Mouse (Mus musculus) gastrocnemius, adult 2 months (tissue): ENCODE measurements around the gene Adamts13. TPM values are rescaled to one million over a fixed set of nuclear protein-coding genes. Genes with fewer than 3 reads are reported as not detected.

Experiments used
- DNase-seq: peaks from one replicate; pipeline ENCODE4 v3.0.0; 2022
- H3K27ac ChIP-seq: fragments of 200-600 bp; 2 replicates; pipeline ENCODE4 v1.8.1; 2022; ENCODE audit warnings: mild to moderate bottlenecking
- H3K4me3 ChIP-seq: fragments of 200-600 bp; 2 replicates; pipeline ENCODE4 v1.8.1; 2022; ENCODE audit warnings: mild to moderate bottlenecking, moderate library complexity
- CTCF ChIP-seq: fragments of 200-600 bp; IDR thresholded peaks from 2 replicates; pipeline ENCODE4 v1.8.1; 2022; ENCODE audit warnings: antibody characterized with exemption, mild to moderate bottlenecking, moderate library complexity
- intact Hi-C: fragments of 180-260 bp; cut with DNase I; formaldehyde crosslinking; loops from one replicate; pipeline ENCODE4 v1.15.1; 2025
- total RNA-seq, 2 experiments: library from RNA; stranded (reverse); gene quantifications; 2 replicates each; pipeline ENCODE4 v1.2.3; 2021

Adamts13 gene
- total RNA-seq, 2 experiments from 2014 or later: not detected

- DNase-seq: no peak
- TF ChIP-seq CTCF: no peak
- intact Hi-C loops: no loop called here
- Histone ChIP-seq H3K27ac (no peak overlapping the region), H3K4me3 (no peak overlapping the region)
Measured at GRCm38 (mm10) chr2:26993936-26994335, 20.7 kb downstream of the Adamts13 start.

- Histone ChIP-seq H3K4me3 (no peak overlapping the region), H3K27ac (no peak overlapping the region)
- TF ChIP-seq CTCF: 0 out of 2 replicates have a peak, but pooled peaks have one; percentile 7
- no peak for DNase-seq
- intact Hi-C loops: no loop called here
Measured at GRCm38 (mm10) chr2:26997498-26997897, 24.3 kb downstream of the Adamts13 start.

GRCm38 (mm10) chr2:26997993-26998392 lies 24.8 kb downstream of the Adamts13 start:
- Histone ChIP-seq H3K4me3 (no peak overlapping the region), H3K27ac (no peak overlapping the region)
- intact Hi-C loops: no loop called here
- TF ChIP-seq CTCF: no peak
- DNase-seq: no peak

- no peak for DNase-seq
- intact Hi-C loops: loop anchor here (5.0 kb wide), 1 partner anchor 69 kb away; no protein-coding TSS in a partner anchor
- H3K27ac ChIP-seq: no peak overlapping the region
- H3K4me3 ChIP-seq: no peak overlapping the region
- no peak for TF ChIP-seq CTCF
Measured at GRCm38 (mm10) chr2:27006255-27006654, 33.0 kb downstream of the Adamts13 start.

GRCm38 (mm10) chr2:27007701-27008100 lies 34.5 kb downstream of the Adamts13 start:
- H3K4me3 ChIP-seq: no peak overlapping the region
- intact Hi-C loops: loop anchor here (5.0 kb wide), 1 partner anchor 70 kb away; no protein-coding TSS in a partner anchor
- TF ChIP-seq CTCF: no peak
- DNase-seq: no peak
- no peak overlapping the region for H3K27ac ChIP-seq

- Histone ChIP-seq H3K27ac (peak within 1 kb of the TSS; percentile 93), H3K4me3 (peak within 1 kb of the TSS; percentile 96)
- peak; percentile 92 for DNase-seq
- TF ChIP-seq CTCF: peak; percentile 2; the same call in 1 of the 2 replicates
- intact Hi-C loops: loop anchor here (5.0 kb wide), 1 partner anchor 72 kb away; no protein-coding TSS in a partner anchor
Measured at GRCm38 (mm10) chr2:27009714-27010244, 36.6 kb downstream of the Adamts13 start, which contains the start of gene Cacfd1. Gene Cacfd1 (plus strand): TSS chr2:27009926.

GRCm38 (mm10) chr2:27017802-27018201 lies 44.6 kb downstream of the Adamts13 start:
- Histone ChIP-seq H3K4me3 (no peak overlapping the region), H3K27ac (no peak overlapping the region)
- peak; percentile 79 for DNase-seq
- intact Hi-C loops: loop anchor here (1.0 kb wide), 2 partner anchors 20 to 219 kb away; no protein-coding TSS in a partner anchor
- TF ChIP-seq CTCF: 0 out of 2 replicates have a peak, but pooled peaks have one; percentile 99

GRCm38 (mm10) chr2:27019530-27019929 lies 46.3 kb downstream of the Adamts13 start:
- no peak for TF ChIP-seq CTCF
- no peak overlapping the region for H3K27ac ChIP-seq
- DNase-seq: no peak
- H3K4me3 ChIP-seq: no peak overlapping the region
- intact Hi-C loops: no loop called here

GRCm38 (mm10) chr2:27021103-27021502 lies 47.9 kb downstream of the Adamts13 start:
- intact Hi-C loops: no loop called here
- Histone ChIP-seq H3K27ac (no peak overlapping the region), H3K4me3 (no peak overlapping the region)
- no peak for DNase-seq
- no peak for TF ChIP-seq CTCF

- intact Hi-C loops: no loop called here
- no peak overlapping the region for H3K4me3 ChIP-seq
- no peak overlapping the region for H3K27ac ChIP-seq
- no peak for TF ChIP-seq CTCF
- DNase-seq: no peak
Measured at GRCm38 (mm10) chr2:27022612-27023011, 49.4 kb downstream of the Adamts13 start.

- Histone ChIP-seq H3K4me3 (no peak overlapping the region), H3K27ac (no peak overlapping the region)
- TF ChIP-seq CTCF: no peak
- no peak for DNase-seq
- intact Hi-C loops: no loop called here
Measured at GRCm38 (mm10) chr2:27024136-27024535, 50.9 kb downstream of the Adamts13 start.

- H3K27ac ChIP-seq: no peak overlapping the region
- no peak for TF ChIP-seq CTCF
- no peak overlapping the region for H3K4me3 ChIP-seq
- DNase-seq: no peak
- intact Hi-C loops: no loop called here
Measured at GRCm38 (mm10) chr2:27025545-27025944, 52.3 kb downstream of the Adamts13 start.

GRCm38 (mm10) chr2:27026332-27026731 lies 53.1 kb downstream of the Adamts13 start:
- no peak for DNase-seq
- TF ChIP-seq CTCF: no peak
- no peak overlapping the region for H3K4me3 ChIP-seq
- intact Hi-C loops: no loop called here
- no peak overlapping the region for H3K27ac ChIP-seq
